Mouse (Mus musculus) layer of hippocampus, adult 11-12 months (tissue): ENCODE results near the gene Plch2.
A peak's percentile ranks its signal among the peaks of the same experiment; 100 is the strongest.

Source experiments
- DNase-seq: peaks from one replicate; pipeline ENCODE4 v3.0.0; 2022; ENCODE audit warnings: low spot score

Gene Plch2

GRCm38 (mm10) chr4:154986096-154986495 lies 70.5 kb downstream of the Plch2 start:
- peak; percentile 89 for DNase-seq

GRCm38 (mm10) chr4:154985151-154985777 lies 71.3 kb downstream of the Plch2 start:
- DNase-seq: no peak

GRCm38 (mm10) chr4:154983767-154984166 lies 72.8 kb downstream of the Plch2 start:
- DNase-seq: no peak

GRCm38 (mm10) chr4:154982247-154983120 lies 74.1 kb downstream of the Plch2 start:
- no peak for DNase-seq

- DNase-seq: peak; percentile 85
Measured at GRCm38 (mm10) chr4:154981530-154981929, 75.1 kb downstream of the Plch2 start.

GRCm38 (mm10) chr4:154981076-154981475 lies 75.5 kb downstream of the Plch2 start:
- no peak for DNase-seq

- no peak for DNase-seq
Measured at GRCm38 (mm10) chr4:154980110-154980509, 76.5 kb downstream of the Plch2 start.

- no peak for DNase-seq
Measured at GRCm38 (mm10) chr4:154974163-154974611, 82.4 kb downstream of the Plch2 start.

- no peak for DNase-seq
Measured at GRCm38 (mm10) chr4:154972546-154972945, 84.0 kb downstream of the Plch2 start.

- DNase-seq: peak; percentile 69
Measured at GRCm38 (mm10) chr4:154967173-154967572, 89.4 kb downstream of the Plch2 start.

- DNase-seq: no peak
Measured at GRCm38 (mm10) chr4:154965856-154966255, 90.7 kb downstream of the Plch2 start.

GRCm38 (mm10) chr4:154964581-154965235 lies 91.9 kb downstream of the Plch2 start:
- DNase-seq: no peak

GRCm38 (mm10) chr4:154963901-154964580 lies 92.5 kb downstream of the Plch2 start, which contains the start of gene Pank4:
Gene Pank4 (plus strand): TSS chr4:154964123.
- peak; percentile 92 for DNase-seq

- no peak for DNase-seq
Measured at GRCm38 (mm10) chr4:154963190-154963836, 93.3 kb downstream of the Plch2 start.

GRCm38 (mm10) chr4:154962683-154963082 lies 93.9 kb downstream of the Plch2 start:
- no peak for DNase-seq

- DNase-seq: no peak
Measured at GRCm38 (mm10) chr4:154961911-154962310, 94.7 kb downstream of the Plch2 start.

GRCm38 (mm10) chr4:154961226-154961738 lies 95.3 kb downstream of the Plch2 start:
- no peak for DNase-seq

- DNase-seq: peak; percentile 60
Measured at GRCm38 (mm10) chr4:154960690-154961225, 95.8 kb downstream of the Plch2 start, which contains the start of gene Hes5. Gene Hes5 (plus strand): TSS chr4:154960923.

- DNase-seq: no peak
Measured at GRCm38 (mm10) chr4:154960021-154960689, 96.4 kb downstream of the Plch2 start.

GRCm38 (mm10) chr4:154958621-154959020 lies 98.0 kb downstream of the Plch2 start:
- no peak for DNase-seq
